Mouse (Mus musculus) MEL (cell line): ENCODE results near the gene Tmem238l. TPM values are rescaled to one million over a fixed set of nuclear protein-coding genes. Genes with fewer than 3 reads are reported as not detected.

ENCODE experiments used
- DNase-seq: peaks from one replicate; pipeline ENCODE4 v3.0.0; 2011; ENCODE audit warnings: low read depth, low spot score
- H3K27ac ChIP-seq: 2 replicates; pipeline ENCODE4 v1.5.1; 2012; ENCODE audit warnings: low read depth, mild to moderate bottlenecking, control low read depth, low read length, moderate library complexity; ENCODE audit not compliant: control insufficient read depth
- H3K27me3 ChIP-seq, 2 experiments: fragments of 150-350 bp in 1 of 2; sonication (generic) in 1 of 2; 2 replicates each; pipeline ENCODE4 v1.6.1; 2012; ENCODE audit warnings: low read length in 2 of 2, mild to moderate bottlenecking in 2 of 2, improper control_type of control experiment in 1 of 2, moderate library complexity in 1 of 2; ENCODE audit not compliant: insufficient read depth in 2 of 2, control insufficient read depth in 1 of 2
- H3K36me3 ChIP-seq, 2 experiments: 2 replicates each; pipeline ENCODE4 v1.6.1; 2012 to 2014; ENCODE audit warnings: low read length in 2 of 2, improper control_type of control experiment in 1 of 2, inconsistent platforms in 1 of 2, mild to moderate bottlenecking in 1 of 2; ENCODE audit not compliant: insufficient read depth in 2 of 2, control insufficient read depth in 1 of 2
- H3K4me1 ChIP-seq, 2 experiments: fragments of 150-350 bp in 1 of 2; sonication (generic) in 1 of 2; 2 replicates each; pipeline ENCODE4 v1.6.1; 2012; ENCODE audit warnings: low read length in 2 of 2, improper control_type of control experiment in 1 of 2, mild to moderate bottlenecking in 1 of 2; ENCODE audit not compliant: insufficient read depth in 2 of 2, control insufficient read depth in 1 of 2
- H3K4me3 ChIP-seq, 2 experiments: fragments of 150-350 bp in 1 of 2; sonication (generic) in 1 of 2; 2 replicates each; pipeline ENCODE4 v1.5.1; 2012; ENCODE audit warnings: low read depth in 2 of 2, low read length in 2 of 2, mild to moderate bottlenecking in 2 of 2, moderate library complexity in 2 of 2, control low read depth in 1 of 2, improper control_type of control experiment in 1 of 2; ENCODE audit not compliant: control insufficient read depth in 1 of 2, insufficient read depth in 1 of 2
- H3K79me2 ChIP-seq: 2 replicates; pipeline ENCODE4 v1.6.1; 2012; ENCODE audit warnings: mild to moderate bottlenecking, low read length, moderate library complexity; ENCODE audit not compliant: control insufficient read depth, poor library complexity, insufficient read depth
- H3K9ac ChIP-seq: 2 replicates; pipeline ENCODE4 v1.6.1; 2012; ENCODE audit warnings: low read depth, mild to moderate bottlenecking, control low read depth, low read length, moderate library complexity; ENCODE audit not compliant: control insufficient read depth, poor library complexity, severe bottlenecking
- H3K9me3 ChIP-seq: fragments of 150-350 bp; sonication (generic); replicated peaks from 2 replicates; pipeline ENCODE4 v1.6.1; 2012; ENCODE audit warnings: mild to moderate bottlenecking, low read length, improper control_type of control experiment, moderate library complexity; ENCODE audit not compliant: insufficient read depth
- CHD2 ChIP-seq: IDR thresholded peaks from 2 replicates; pipeline ENCODE4 v1.6.1; 2011; ENCODE audit warnings: low read length, improper control_type of control experiment
- CTCF ChIP-seq, 3 experiments: IDR thresholded peaks in 2 of 3; conservative IDR thresholded peaks in 1 of 3; 2 replicates each; pipeline ENCODE4 v1.5.1; 2011 to 2012; ENCODE audit warnings: low read length in 3 of 3, low read depth in 2 of 3, mild to moderate bottlenecking in 2 of 3, improper control_type of control experiment in 1 of 3, inconsistent platforms in 1 of 3, mixed read lengths in 1 of 3, moderate library complexity in 1 of 3; ENCODE audit not compliant: control insufficient read depth in 1 of 3, insufficient read depth in 1 of 3, poor library complexity in 1 of 3, severe bottlenecking in 1 of 3
- E2F4 ChIP-seq: IDR thresholded peaks from 2 replicates; pipeline ENCODE4 v1.6.1; 2011; ENCODE audit warnings: low read depth, low read length, improper control_type of control experiment, borderline replicate concordance
- ELF1 ChIP-seq: IDR thresholded peaks from 2 replicates; pipeline ENCODE4 v1.6.1; 2014; ENCODE audit warnings: low read depth, mild to moderate bottlenecking, inconsistent platforms, low read length, improper control_type of control experiment, moderate library complexity
- EP300 ChIP-seq, 2 experiments: IDR thresholded peaks; 2 replicates each; pipeline ENCODE4 v1.6.1; 2011; ENCODE audit warnings: improper control_type of control experiment in 2 of 2, low read length in 2 of 2, low read depth in 1 of 2, mild to moderate bottlenecking in 1 of 2
- ETS1 ChIP-seq: IDR thresholded peaks from 2 replicates; pipeline ENCODE4 v1.6.1; 2012; ENCODE audit warnings: low read depth, mild to moderate bottlenecking, inconsistent platforms, low read length, improper control_type of control experiment, moderate library complexity
- MAFK ChIP-seq: IDR thresholded peaks from 2 replicates; pipeline ENCODE4 v1.6.1; 2011; ENCODE audit warnings: low read depth, mild to moderate bottlenecking, low read length, improper control_type of control experiment, borderline replicate concordance
- MAZ ChIP-seq: IDR thresholded peaks from 2 replicates; pipeline ENCODE4 v1.6.1; 2012; ENCODE audit warnings: low read depth, mild to moderate bottlenecking, inconsistent platforms, low read length, improper control_type of control experiment
- MEF2A ChIP-seq: IDR thresholded peaks from 2 replicates; pipeline ENCODE4 v1.6.1; 2014; ENCODE audit warnings: low read depth, mild to moderate bottlenecking, inconsistent platforms, low read length, improper control_type of control experiment; ENCODE audit not compliant: poor library complexity, insufficient replicate concordance, severe bottlenecking; ENCODE audit errors: extremely low read depth
- MXI1 ChIP-seq: IDR thresholded peaks from 2 replicates; pipeline ENCODE4 v1.6.1; 2011; ENCODE audit warnings: mild to moderate bottlenecking, low read depth, low read length, improper control_type of control experiment
- NELFE ChIP-seq: IDR thresholded peaks from 2 replicates; pipeline ENCODE4 v1.6.1; 2011; ENCODE audit warnings: low read depth, low read length, improper control_type of control experiment
- NRF1 ChIP-seq: IDR thresholded peaks from 2 replicates; pipeline ENCODE4 v1.6.1; 2014; ENCODE audit warnings: low read depth, mild to moderate bottlenecking, inconsistent platforms, low read length, improper control_type of control experiment, moderate library complexity; ENCODE audit not compliant: poor library complexity, insufficient read depth, severe bottlenecking
- POLR2A ChIP-seq, 2 experiments: IDR thresholded peaks; 2 replicates each; pipeline ENCODE4 v1.6.1; 2011 to 2012; ENCODE audit warnings: low read length in 2 of 2, mild to moderate bottlenecking in 2 of 2, control low read depth in 1 of 2, improper control_type of control experiment in 1 of 2, low read depth in 1 of 2, moderate library complexity in 1 of 2; ENCODE audit not compliant: control insufficient read depth in 1 of 2, insufficient read depth in 1 of 2, poor library complexity in 1 of 2
- POLR2AphosphoS2 ChIP-seq: IDR thresholded peaks from 2 replicates; pipeline ENCODE4 v1.6.1; 2011; ENCODE audit warnings: low read length, improper control_type of control experiment
- RAD21 ChIP-seq: IDR thresholded peaks from 2 replicates; pipeline ENCODE4 v1.6.1; 2011; ENCODE audit warnings: mild to moderate bottlenecking, low read depth, low read length, improper control_type of control experiment
- RCOR1 ChIP-seq: IDR thresholded peaks from 2 replicates; pipeline ENCODE4 v1.6.1; 2012; ENCODE audit warnings: low read depth, mild to moderate bottlenecking, inconsistent platforms, low read length, improper control_type of control experiment
- SMC3 ChIP-seq: IDR thresholded peaks from 2 replicates; pipeline ENCODE4 v1.6.1; 2011; ENCODE audit warnings: low read depth, low read length, improper control_type of control experiment
- TAL1 ChIP-seq: IDR thresholded peaks from 2 replicates; pipeline ENCODE4 v1.6.1; 2012; ENCODE audit warnings: mild to moderate bottlenecking, inconsistent platforms, low read length, moderate library complexity, mixed read lengths
- TBP ChIP-seq: IDR thresholded peaks from 2 replicates; pipeline ENCODE4 v1.8.0; 2011; ENCODE audit warnings: low read depth, low read length, improper control_type of control experiment
- UBTF ChIP-seq: IDR thresholded peaks from 2 replicates; pipeline ENCODE4 v1.6.1; 2012; ENCODE audit warnings: low read depth, mild to moderate bottlenecking, inconsistent platforms, low read length, improper control_type of control experiment, moderate library complexity, borderline replicate concordance; ENCODE audit not compliant: insufficient read depth
- USF1 ChIP-seq: IDR thresholded peaks from 2 replicates; pipeline ENCODE4 v1.6.1; 2014; ENCODE audit warnings: low read depth, mild to moderate bottlenecking, inconsistent platforms, low read length, improper control_type of control experiment, moderate library complexity
- USF2 ChIP-seq, 2 experiments: IDR thresholded peaks; 2 replicates each; pipeline ENCODE4 v1.6.1; 2011 to 2012; ENCODE audit warnings: improper control_type of control experiment in 2 of 2, low read length in 2 of 2, borderline replicate concordance in 1 of 2, inconsistent platforms in 1 of 2, low read depth in 1 of 2, mild to moderate bottlenecking in 1 of 2; ENCODE audit not compliant: insufficient read depth in 1 of 2
- ZNF384 ChIP-seq: IDR thresholded peaks from 2 replicates; pipeline ENCODE4 v1.6.1; 2012; ENCODE audit warnings: low read depth, mild to moderate bottlenecking, inconsistent platforms, low read length, improper control_type of control experiment
- polyA plus RNA-seq, 2 experiments: library from polyadenylated mRNA; stranded (reverse) in 1 of 2; unstranded in 1 of 2; fragments of >175 nt in 1 of 2; fragments of >200 nt in 1 of 2; gene quantifications; 2 replicates each; pipeline versions ENCODE4 v1.2.1 to v1.2.4; 2012; ENCODE audit warnings: low replicate concordance in 2 of 2, low read depth in 1 of 2; ENCODE audit not compliant: insufficient read length in 2 of 2, insufficient read depth in 1 of 2, missing spikeins in 1 of 2
- total RNA-seq: library from RNA; depleted of rRNA; stranded (reverse); fragments of 300-350 nt; gene quantifications from 2 replicates; pipeline ENCODE4 v1.2.3, GENCODE M21; 2012

Tmem238l gene
- total and polyA plus RNA-seq, 3 experiments, result not detected

- TF ChIP-seq POLR2A (IDR thresholded peaks at IDR 0.05; ENCODE audit: control insufficient read depth in 1 of 2, insufficient read depth in 1 of 2, low read depth in 1 of 2, low read length in 2 of 2, poor library complexity in 1 of 2) (no peak), MEF2A (no peak), CHD2 (no peak), TBP (no peak), POLR2AphosphoS2 (no peak), CTCF (IDR thresholded peaks at IDR 0.05 in 2 of 3, conservative IDR thresholded peaks at IDR 0.05 in 1 of 3; ENCODE audit: control insufficient read depth in 1 of 3, insufficient read depth in 1 of 3, low read depth in 2 of 3, low read length in 3 of 3, poor library complexity in 1 of 3, severe bottlenecking in 1 of 3) (no peak), RAD21 (no peak)
- H3K27me3 ChIP-seq, result no peaks in the 10 kb centered on the region
- no peak overlapping the region for H3K27ac ChIP-seq
- no peak overlapping the region for H3K4me3 ChIP-seq
- no peaks in the 10 kb centered on the region for H3K4me1 ChIP-seq
- H3K36me3 ChIP-seq, result no peaks in the 10 kb centered on the region
- no peak overlapping the region for H3K9ac ChIP-seq
- no peaks in the 10 kb centered on the region for H3K79me2 ChIP-seq
- DNase-seq, result no peak
- no peaks in the 10 kb centered on the region for H3K9me3 ChIP-seq
Observed at GRCm38 (mm10) chr11:66942011-66942410, 14.4 kb upstream of the Tmem238l start.

GRCm38 (mm10) chr11:66945224-66945767 is 11.1 kb upstream of the Tmem238l start:
- H3K79me2 ChIP-seq, result no peaks in the 10 kb centered on the region
- no peak for TF ChIP-seq USF2 (IDR thresholded peaks at IDR 0.05; ENCODE audit: borderline replicate concordance in 1 of 2, insufficient read depth in 1 of 2, low read depth in 1 of 2, low read length in 2 of 2)
- TF ChIP-seq SMC3, result no peak
- no peak for TF ChIP-seq EP300 (IDR thresholded peaks at IDR 0.05; ENCODE audit: low read depth in 1 of 2, low read length in 2 of 2)
- TF ChIP-seq MAFK, result no peak
- no peak for TF ChIP-seq MAZ
- no peak for TF ChIP-seq USF1
- TF ChIP-seq NRF1, result no peak
- no peak for TF ChIP-seq ETS1
- no peak for TF ChIP-seq MEF2A
- no peak for TF ChIP-seq ELF1
- no peak for TF ChIP-seq NELFE
- no peak for TF ChIP-seq MXI1
- no peak for TF ChIP-seq RAD21
- no peak for TF ChIP-seq ZNF384
- no peak for TF ChIP-seq TAL1
- no peak for TF ChIP-seq UBTF
- no peak for TF ChIP-seq E2F4
- no peak for TF ChIP-seq RCOR1
- H3K4me3 ChIP-seq, result no peak overlapping the region

More at GRCm38 (mm10) chr11:66945224-66945767, 11.1 kb upstream of the Tmem238l start:
- no peaks in the 10 kb centered on the region for H3K27me3 ChIP-seq
- no peaks in the 10 kb centered on the region for H3K9me3 ChIP-seq
- no peak overlapping the region for H3K27ac ChIP-seq
- H3K36me3 ChIP-seq, result no peaks in the 10 kb centered on the region
- no peaks in the 10 kb centered on the region for H3K4me1 ChIP-seq
- DNase-seq, result no peak
- no peak overlapping the region for H3K9ac ChIP-seq
